Mouse (Mus musculus) large intestine, adult 2 months (tissue): ENCODE measurements around the gene Exoc5. TPM values are rescaled to one million over a fixed set of nuclear protein-coding genes. Genes with fewer than 3 reads are reported as not detected.

ENCODE experiments used
- DNase-seq: peaks from one replicate; pipeline ENCODE4 v3.0.0-alpha.2; 2012; ENCODE audit warnings: low read depth, low spot score
- WGBS: fragments of 180-500 bp; shearing (Covaris S2); methylation state at CpG from one replicate; pipeline ENCODE4 v1.1.7; 2018; 5-methylcytosine and 5-hydroxymethylcytosine counted together
- polyA plus RNA-seq: library from polyadenylated mRNA; depleted of rRNA; stranded (reverse); fragments of >200 nt; gene quantifications from 2 replicates; pipeline ENCODE4 v1.2.3, GENCODE M21; 2012; rRNA removed

Gene Exoc5
- polyA plus RNA-seq, 1 experiment, result 5.5 TPM

DNA sequence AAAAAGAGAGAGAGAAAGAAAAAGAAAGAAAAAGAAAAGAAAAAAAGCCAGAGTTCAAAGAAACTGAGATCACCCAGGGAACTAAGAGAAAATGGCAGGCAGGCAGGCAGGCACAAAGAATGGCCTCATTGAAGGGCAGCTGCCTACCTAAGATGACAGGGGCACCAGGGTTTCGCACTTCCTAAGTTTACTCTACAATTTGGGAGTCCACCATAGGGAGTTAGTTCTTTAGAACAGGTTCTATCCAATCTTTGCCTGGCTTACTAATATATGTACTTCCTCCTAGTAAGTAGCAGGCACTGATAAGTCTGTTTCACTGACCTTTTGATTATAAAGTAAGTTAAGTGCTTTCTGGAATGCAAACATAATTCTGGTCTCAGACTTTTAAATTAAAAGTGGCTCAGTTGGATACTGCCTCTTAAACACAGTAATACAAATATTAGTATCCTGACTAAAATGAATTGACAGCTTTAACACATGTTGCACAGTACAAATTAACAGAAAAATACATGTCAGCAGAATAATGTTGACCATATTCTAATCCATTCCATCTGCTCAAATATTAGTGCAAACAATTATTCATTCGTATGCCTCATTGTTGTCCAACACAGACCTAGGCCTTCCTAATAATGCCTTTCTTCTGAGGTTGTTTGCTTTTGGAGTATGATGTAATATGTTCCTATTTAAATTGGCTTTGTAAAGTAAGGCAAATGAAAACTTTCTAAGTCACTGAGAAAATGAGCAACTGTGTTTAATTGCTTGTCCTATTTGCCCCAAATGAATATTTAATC lies 57.9 kb downstream of the Exoc5 start:
- no peak for DNase-seq
- WGBS, result 83% methylated on average over 2 of the region's 2 CpGs

DNA sequence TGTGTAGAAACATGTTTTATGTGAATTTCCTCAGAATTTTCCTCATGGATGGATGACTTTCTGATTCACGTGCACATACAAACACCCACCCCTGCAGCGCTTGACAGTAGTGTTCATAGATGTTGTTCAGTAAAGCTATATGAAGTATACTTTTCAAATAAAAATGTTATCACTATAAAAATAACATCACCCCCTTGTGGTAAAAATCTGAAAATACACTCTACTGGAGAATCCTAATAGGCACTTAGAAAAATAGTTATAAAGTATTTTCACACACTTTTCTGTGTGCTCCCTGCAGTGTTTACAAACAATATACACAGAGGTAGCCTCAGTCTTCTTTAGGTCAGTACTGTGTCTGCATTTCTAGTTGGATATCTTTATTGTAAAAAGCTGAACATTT lies 58.5 kb downstream of the Exoc5 start:
- 92% methylated on average over 2 of the region's 2 CpGs for WGBS
- DNase-seq, result no peak

DNA sequence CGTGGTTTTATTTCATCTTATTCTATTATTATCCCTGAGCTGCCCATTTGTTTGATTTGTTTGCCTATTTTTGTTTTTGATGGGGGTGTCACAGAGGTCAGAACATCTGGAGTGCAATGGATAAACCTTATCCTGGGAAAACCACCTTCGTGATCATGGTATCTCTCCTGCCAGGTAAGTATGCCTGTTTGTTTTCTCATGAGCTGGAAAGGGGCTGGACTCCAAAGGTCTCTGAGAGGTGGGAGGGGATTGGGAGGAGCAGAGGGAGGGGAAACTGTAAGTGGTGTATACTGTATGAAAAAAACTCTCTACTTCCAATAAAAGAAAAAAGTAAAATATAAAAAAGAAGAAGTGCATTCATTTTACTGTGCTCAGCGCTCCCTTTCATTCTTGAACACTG lies 64.8 kb downstream of the Exoc5 start:
- 56% methylated on average over 3 of the region's 3 CpGs for WGBS
- DNase-seq, result no peak

DNA sequence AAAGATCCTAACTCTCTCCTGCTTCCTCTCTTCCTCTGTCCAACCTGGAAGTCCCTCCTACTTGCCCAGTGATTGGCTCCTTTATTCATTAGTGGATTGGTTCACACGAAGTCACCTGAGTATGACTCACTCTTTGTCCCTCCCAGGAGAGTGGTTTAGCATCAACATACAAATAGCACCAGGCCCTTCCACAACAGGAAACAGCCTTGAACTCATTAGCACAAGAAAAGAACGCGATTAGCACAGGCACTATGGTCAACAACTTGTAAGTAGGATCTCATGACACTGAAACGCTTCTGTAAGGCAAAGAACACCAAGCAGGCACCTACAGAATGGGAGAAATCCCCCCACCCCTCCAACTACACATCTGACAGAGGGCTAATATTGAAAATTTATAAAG lies 67.7 kb downstream of the Exoc5 start:
- 49% methylated on average over 4 of the region's 4 CpGs for WGBS

DNA sequence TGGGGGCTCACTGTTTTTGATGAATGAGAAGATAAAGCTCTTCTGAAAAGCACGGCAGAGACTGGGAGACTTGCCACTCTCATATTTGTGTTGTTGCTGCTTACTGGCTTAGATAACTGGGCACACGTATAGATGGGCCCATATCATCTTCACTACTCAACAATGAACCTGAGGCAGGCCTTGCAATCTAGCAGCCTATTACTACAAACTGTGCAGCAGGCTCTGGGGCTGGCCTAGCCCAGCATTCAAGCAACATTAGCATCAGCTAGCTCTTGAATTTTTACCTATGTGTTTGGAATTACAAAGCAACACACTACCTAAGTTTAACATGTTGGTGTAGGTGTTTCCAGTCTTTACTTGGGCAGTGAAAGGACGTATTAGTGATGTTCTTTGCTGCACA lies 72.6 kb downstream of the Exoc5 start:
- WGBS, result 89% methylated on average over 3 of the region's 3 CpGs
- DNase-seq, result no peak

More for the DNA sequence above, 67.7 kb downstream of the Exoc5 start:
- no peak for DNase-seq

DNA sequence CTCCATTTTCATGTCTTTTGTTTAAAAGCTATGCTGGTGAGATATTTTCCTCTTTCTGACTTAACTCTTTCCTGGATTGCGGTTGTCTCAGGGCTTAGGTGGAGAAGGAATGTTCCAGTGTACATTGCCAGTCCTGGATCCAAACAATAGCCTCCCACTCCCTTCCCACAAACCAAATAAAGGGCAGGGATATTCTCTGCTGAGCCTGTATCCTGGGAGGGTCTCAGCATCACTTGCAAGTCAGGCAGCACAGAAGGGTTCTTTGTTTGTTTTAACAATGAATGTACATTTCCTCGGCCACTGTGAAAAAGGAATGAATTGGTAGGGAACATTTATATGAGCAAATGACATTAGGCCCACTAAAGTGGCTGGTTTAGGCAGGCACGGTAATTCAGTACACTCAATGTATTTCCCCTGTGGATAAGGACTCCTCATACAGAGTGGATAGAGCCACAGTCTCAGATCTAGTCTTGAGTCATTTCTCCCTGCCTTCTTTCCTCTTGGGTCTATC lies 74.3 kb downstream of the Exoc5 start:
- DNase-seq, result no peak
- 63% methylated on average over 3 of the region's 3 CpGs for WGBS

DNA sequence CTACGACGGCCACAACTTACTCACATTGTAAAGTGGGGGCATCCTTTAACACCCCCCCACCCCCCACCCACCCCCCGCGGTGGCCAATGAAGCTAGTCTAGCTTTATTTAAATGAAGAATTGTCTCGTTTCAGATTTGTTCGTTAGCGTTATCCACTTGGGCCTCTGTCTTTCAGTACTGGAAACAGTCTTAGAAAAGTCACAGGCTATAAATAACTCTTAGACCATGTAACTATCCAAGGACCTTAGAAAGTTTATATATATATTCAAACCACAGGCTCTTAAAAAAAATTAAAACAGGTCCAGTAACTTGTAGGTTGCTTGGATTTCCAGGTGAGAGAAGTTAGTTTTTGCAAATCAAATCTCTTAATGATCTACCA lies 75.3 kb downstream of the Exoc5 start:
- WGBS, result 8% methylated on average over 7 of the region's 7 CpGs
- no peak for DNase-seq

DNA sequence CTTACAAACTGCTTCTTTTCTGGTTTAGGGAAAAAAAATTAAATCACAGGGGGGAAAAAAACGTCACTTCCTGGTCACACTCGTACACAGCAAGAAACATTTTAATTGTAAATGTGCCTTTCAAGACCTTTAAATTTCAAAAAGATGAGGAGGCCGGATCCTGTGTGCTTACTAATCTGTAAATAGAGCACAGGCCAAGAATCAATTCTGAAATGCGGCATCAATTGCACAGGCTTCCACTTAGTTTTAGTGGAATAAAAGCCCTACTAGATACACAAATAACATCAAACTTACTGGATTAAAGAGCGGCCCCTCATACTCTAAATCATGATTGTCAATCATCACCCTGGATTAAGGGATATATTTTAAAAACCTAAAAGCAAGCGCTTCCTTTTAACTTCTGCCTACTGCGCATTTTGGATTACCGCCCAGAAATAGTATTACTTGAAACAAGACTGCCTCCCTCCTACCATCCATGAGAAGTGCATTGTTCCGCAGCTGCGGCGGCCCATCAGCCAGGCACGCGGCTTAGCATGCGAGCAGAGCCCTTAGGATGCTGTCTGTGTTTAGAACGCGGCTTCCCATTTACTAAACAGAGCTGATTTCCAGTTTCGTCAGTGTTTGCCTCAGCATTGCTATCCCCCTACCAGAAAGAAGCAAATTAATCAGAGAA lies 75.8 kb downstream of the Exoc5 start:
- no peak for DNase-seq
- 16% methylated on average over 17 of the region's 17 CpGs for WGBS

DNA sequence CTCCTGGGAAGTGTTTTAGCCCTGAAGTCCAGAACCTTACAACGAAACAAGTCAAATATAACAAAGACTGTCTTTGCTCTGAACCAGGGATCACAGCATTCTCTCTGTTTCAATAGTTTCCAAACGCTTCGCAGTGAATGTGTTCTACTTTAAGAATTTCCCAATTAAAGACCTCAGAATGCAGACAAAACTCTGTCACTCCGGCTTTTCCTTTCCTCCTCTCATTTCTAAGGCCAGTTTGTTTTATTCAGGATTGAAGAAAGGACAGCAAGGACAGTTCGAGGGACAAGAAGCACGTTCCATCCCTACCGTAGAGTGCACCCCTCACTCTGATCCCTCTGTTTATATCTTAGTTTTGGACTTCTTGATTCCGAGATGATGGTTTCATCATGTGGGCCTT lies 76.6 kb downstream of the Exoc5 start:
- no peak for DNase-seq
- 85% methylated on average over 8 of the region's 8 CpGs for WGBS

DNA sequence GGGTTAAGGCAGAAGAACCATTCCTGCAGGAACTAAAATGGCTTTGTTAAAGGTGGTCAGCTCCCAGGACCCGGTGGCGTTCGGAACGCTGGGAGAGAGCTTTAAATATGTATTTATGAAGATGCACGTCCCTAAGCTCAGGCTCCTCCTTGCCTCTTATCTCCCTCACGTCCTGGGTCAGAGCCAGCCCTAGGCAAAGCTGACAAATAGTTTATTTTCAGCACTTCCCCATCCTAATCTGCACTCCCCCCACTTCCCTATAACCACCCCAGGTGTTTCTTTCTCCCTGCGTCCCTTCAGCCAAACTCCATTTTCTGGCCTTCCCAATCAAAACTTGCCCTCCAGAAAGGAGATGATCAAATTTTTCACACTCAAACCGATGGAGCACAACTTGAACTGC lies 80.2 kb downstream of the Exoc5 start:
- no peak for DNase-seq
- 59% methylated on average over 8 of the region's 8 CpGs for whole genome bisulfite sequencing

DNA sequence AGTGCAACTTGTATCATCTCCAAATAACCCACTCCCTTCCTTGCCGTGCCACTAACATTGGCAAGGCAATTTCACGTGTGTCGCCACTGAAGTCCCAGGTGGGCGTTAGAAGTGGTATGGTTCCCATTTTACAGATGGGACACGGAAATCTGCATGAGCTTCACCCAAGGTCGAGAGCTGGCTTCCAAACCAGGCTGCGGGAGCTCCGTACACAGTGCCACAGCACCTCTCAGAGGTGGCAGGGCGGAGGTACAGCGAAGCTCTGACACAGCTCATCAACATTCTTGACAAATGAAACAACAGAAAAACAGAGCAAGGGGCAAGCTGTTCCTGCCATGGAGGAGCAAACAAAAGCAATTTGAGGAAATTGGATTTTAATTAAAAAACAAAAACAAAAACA lies 80.8 kb downstream of the Exoc5 start:
- no peak for DNase-seq
- WGBS, result 45% methylated on average over 10 of the region's 10 CpGs

DNA sequence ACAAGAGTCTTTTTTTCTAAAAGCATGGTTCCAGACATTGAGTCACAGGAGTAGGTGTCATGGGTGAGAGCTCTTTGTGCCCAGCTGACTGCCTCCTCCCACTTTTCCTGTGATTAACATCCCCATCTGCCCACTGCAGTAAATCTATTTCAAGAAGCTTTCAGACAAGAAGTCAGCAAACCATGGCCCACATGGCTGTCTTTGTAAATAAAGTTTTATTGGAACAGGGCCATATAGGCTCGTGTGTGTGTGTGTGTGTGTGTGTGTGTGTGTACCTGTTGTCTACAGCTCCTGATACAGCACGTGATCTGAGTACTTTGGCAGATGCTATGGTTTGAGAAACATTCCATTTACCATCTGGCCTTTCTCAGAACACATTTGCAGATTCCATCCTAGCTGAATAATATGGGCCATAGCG lies 87.5 kb downstream of the Exoc5 start:
- DNase-seq, result no peak
- 25% methylated on average over 3 of the region's 3 CpGs for WGBS

DNA sequence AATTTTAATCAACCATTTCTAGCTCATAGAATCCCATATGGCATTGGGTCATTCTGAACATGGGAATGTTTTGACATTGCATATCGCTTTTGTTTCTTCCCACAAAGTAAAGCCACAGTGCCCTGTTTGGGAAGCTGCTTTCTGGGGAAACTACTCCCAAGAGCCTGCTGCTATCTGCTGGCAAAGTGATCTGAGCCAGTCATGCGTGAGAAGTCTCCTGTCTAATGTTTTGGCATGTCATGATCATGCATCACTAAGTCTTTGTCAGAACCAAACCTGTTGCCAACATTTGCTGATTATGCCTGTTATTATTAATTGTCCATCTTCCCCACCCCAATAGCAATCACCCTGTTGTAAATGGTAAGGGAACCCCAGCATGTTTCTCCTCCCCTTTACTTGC lies 94.9 kb downstream of the Exoc5 start:
- DNase-seq, result no peak
- 88% methylated on average over 2 of the region's 2 CpGs for WGBS

DNA sequence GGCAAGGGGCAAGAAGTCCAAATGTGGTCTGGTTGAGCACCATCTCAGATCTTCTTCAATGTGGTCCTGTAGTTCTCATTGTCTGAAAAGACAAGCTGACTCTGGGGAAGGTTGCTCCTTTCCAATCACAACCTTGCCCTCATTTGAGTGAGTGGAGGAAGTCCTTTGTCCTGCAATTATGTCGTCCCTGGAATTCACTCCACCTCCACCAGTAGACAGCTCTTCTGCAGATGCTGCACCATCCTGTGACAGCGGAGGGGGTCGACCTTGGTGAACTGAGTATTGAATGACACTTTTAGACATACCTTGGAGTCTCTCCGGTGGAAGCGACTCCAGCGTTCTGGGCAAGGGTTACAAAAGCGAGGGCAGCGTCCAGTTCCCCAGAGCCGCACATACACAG lies 97.8 kb downstream of the Exoc5 start:
- WGBS, result 84% methylated on average over 9 of the region's 9 CpGs
- DNase-seq, result no peak

Other genes with a start within 250 kb of the Exoc5 start
- gene Ap5m1, start 556 bp downstream of the Exoc5 start, polyA plus RNA-seq, result 10.4 and 12.3 TPM in 2 replicates
- 4.9 and 5.2 TPM in 2 replicates for gene Naa30, start 105.6 kb upstream of the Exoc5 start, polyA plus RNA-seq
- gene ccdc198, start 178.8 kb upstream of the Exoc5 start, polyA plus RNA-seq, result 1.8 and 8.2 TPM in 2 replicates